Mouse (Mus musculus) right cerebral cortex, adult 2 months (tissue): ENCODE data around the gene Cdan1.

ENCODE experiments used
- DNase-seq, 2 experiments: peaks; one replicate each; pipeline ENCODE4 v3.0.0; 2021 to 2022; ENCODE audit warnings: low spot score in 2 of 2

Gene Cdan1

GRCm38 (mm10) chr2:120849449-120850423, at the start of gene Cdan1:
TSS of gene Cdan1 (minus strand) at chr2:120850128.
- peak; percentile 41 to 46 for DNase-seq

GRCm38 (mm10) chr2:120896361-120896760, 46.4 kb upstream of the Cdan1 start:
- DNase-seq = no peak

- DNase-seq = no peak
Measured at GRCm38 (mm10) chr2:120887601-120888000, 37.7 kb upstream of the Cdan1 start.

GRCm38 (mm10) chr2:120873192-120873591, 23.3 kb upstream of the Cdan1 start:
- peak; percentile 16 to 26 for DNase-seq

- peak; percentile 48 to 51 for DNase-seq
Measured at GRCm38 (mm10) chr2:120871447-120872336, 21.8 kb upstream of the Cdan1 start.

GRCm38 (mm10) chr2:120867336-120867735, 17.4 kb upstream of the Cdan1 start:
- DNase-seq = peak; percentile 67 to 75

GRCm38 (mm10) chr2:120866561-120866960, 16.6 kb upstream of the Cdan1 start:
- DNase-seq = peak; percentile 24 to 32

- DNase-seq = no peak
Measured at GRCm38 (mm10) chr2:120863389-120863788, 13.5 kb upstream of the Cdan1 start.

GRCm38 (mm10) chr2:120860699-120861098, 10.8 kb upstream of the Cdan1 start:
- no peak for DNase-seq

- no peak for DNase-seq
Measured at GRCm38 (mm10) chr2:120858131-120858530, 8.2 kb upstream of the Cdan1 start.

- DNase-seq = no peak
Measured at GRCm38 (mm10) chr2:120853151-120853550, 3.2 kb upstream of the Cdan1 start.

GRCm38 (mm10) chr2:120852626-120853025, 2.7 kb upstream of the Cdan1 start:
- DNase-seq = no peak

- DNase-seq = peak; percentile 98 to 100
Measured at GRCm38 (mm10) chr2:120850424-120851082, 625 bp upstream of the Cdan1 start, which contains the start of gene Ttbk2. TSS of gene Ttbk2 (minus strand) at chr2:120850604.

- no peak for DNase-seq
Measured at GRCm38 (mm10) chr2:120845280-120845679, 4.6 kb downstream of the Cdan1 start.

- no peak for DNase-seq
Measured at GRCm38 (mm10) chr2:120843990-120844389, 5.9 kb downstream of the Cdan1 start.

GRCm38 (mm10) chr2:120841211-120841610, 8.7 kb downstream of the Cdan1 start:
- no peak for DNase-seq

- no peak for DNase-seq
Measured at GRCm38 (mm10) chr2:120835167-120835566, 14.8 kb downstream of the Cdan1 start.

GRCm38 (mm10) chr2:120826936-120827638, 22.8 kb downstream of the Cdan1 start:
- DNase-seq = no peak

- DNase-seq = peak; percentile 63 to 68
Measured at GRCm38 (mm10) chr2:120770265-120770935, 79.5 kb downstream of the Cdan1 start.

GRCm38 (mm10) chr2:120761922-120762321, 88.0 kb downstream of the Cdan1 start:
- no peak for DNase-seq
